Mouse (Mus musculus): ENCODE data around the gene Cldn34b1. TPM values are rescaled to one million over a fixed set of nuclear protein-coding genes. Genes with fewer than 3 reads are reported as not detected.
"Not testable (repeated sequence)": the region's sequence is repeated elsewhere in the genome, so short reads cannot be mapped to it uniquely, and the experiment has no call there.

Cldn34b1 gene
- not detected in 2 replicates for polyA plus RNA-seq (2014; fragmentation: Nextera tagmentation; extraction: Ambion mirVana)

DNA sequence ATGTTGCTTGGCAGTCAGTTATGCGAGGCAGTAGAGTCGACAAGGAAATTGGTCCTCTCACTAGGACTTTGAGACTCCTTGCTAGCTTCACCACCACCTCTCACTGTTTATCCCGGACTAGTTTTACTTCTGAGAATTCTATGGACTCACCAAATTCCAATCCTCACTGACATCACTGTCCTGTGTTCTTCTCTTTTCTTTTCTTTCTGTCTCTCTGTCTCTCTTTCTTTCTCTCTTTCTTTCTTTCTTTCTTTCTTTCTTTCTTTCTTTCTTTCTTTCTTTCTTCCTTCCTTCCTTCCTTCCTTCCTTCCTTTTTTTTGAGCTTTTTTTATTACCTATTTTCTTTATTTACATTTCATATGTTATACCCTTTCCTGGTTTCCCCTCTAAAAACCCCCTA is at the start of gene Cldn34b1:
Gene Cldn34b1, minus strand, starts transcription at position 101 of the 400 bp plus-strand sequence.
- not testable (repeated sequence) for H3K4me3 ChIP-seq (ENCODE audit: low read depth, low read length); H3K36me3 ChIP-seq (ENCODE audit: insufficient read depth); H3K27ac ChIP-seq (ENCODE audit: low read depth); ATAC-seq (ENCODE audit: insufficient read depth); H3K4me2 ChIP-seq; H3K27me3 ChIP-seq (ENCODE audit: insufficient read depth, low read length); DNase-seq; H3K4me1 ChIP-seq (ENCODE audit: insufficient read depth); H3K9ac ChIP-seq; H3K9me3 ChIP-seq (ENCODE audit: low read depth, low read length)
- 79% methylated on average over 3 of the region's 3 CpGs for WGBS

DNA sequence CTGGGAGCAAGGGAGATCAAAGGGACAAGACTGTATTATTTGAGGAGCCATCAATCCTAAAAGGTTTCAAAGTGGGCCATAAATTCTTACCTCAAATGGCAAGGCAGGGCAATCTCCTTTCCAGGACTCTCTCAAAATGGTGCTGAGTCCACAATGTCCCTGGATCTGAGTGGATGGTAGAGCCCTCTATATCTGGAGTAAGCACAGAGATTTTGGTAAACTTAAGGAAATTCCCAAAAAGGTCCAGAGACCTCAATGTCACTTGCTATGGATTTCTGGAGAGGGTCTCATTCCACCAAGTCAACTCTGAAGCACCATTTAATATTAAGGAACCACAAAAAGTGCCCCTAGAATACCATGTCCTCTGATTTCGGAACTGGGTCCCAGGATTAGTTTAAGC is 45.8 kb upstream of the Cldn34b1 start, which contains the start of gene Magea6:
Gene Magea6, minus strand, starts transcription at position 101 of the 400 bp plus-strand sequence.
- 65% methylated on average over 1 of the region's 1 CpGs for WGBS
- not testable (repeated sequence) for H3K36me3 ChIP-seq (ENCODE audit: insufficient read depth); H3K27ac ChIP-seq (ENCODE audit: low read depth); H3K9me3 ChIP-seq (ENCODE audit: low read depth, low read length); H3K4me3 ChIP-seq (ENCODE audit: low read depth, low read length); H3K4me2 ChIP-seq; ATAC-seq (ENCODE audit: insufficient read depth); H3K27me3 ChIP-seq (ENCODE audit: insufficient read depth, low read length); H3K4me1 ChIP-seq (ENCODE audit: insufficient read depth); H3K9ac ChIP-seq; DNase-seq

Other genes starting within 250 kb of the Cldn34b1 start
- gene Magea6, start 45.7 kb upstream of the Cldn34b1 start, polyA plus RNA-seq (2014; fragmentation: Nextera tagmentation; extraction: Ambion mirVana) = not detected in 2 replicates
- gene Magea3, start 59.2 kb upstream of the Cldn34b1 start, polyA plus RNA-seq (2014; fragmentation: Nextera tagmentation; extraction: Ambion mirVana) = not detected in 2 replicates
- not detected in 2 replicates for gene Magea8, start 105.6 kb upstream of the Cldn34b1 start, polyA plus RNA-seq (2014; fragmentation: Nextera tagmentation; extraction: Ambion mirVana)
- gene Magea5, start 172.9 kb upstream of the Cldn34b1 start, polyA plus RNA-seq (2014; fragmentation: Nextera tagmentation; extraction: Ambion mirVana) = not detected in 2 replicates
- gene Magea1, start 199.5 kb upstream of the Cldn34b1 start, polyA plus RNA-seq (2014; fragmentation: Nextera tagmentation; extraction: Ambion mirVana) = not detected in 2 replicates
- not detected in 2 replicates for gene Magea2, start 203.4 kb upstream of the Cldn34b1 start, polyA plus RNA-seq (2014; fragmentation: Nextera tagmentation; extraction: Ambion mirVana)
- not detected in 2 replicates for gene Cldn34b2, start 238.1 kb upstream of the Cldn34b1 start, polyA plus RNA-seq (2014; fragmentation: Nextera tagmentation; extraction: Ambion mirVana)

Measured in lung, embryonic 14.5 days (tissue).